Mouse (Mus musculus) thymus, adult 2 months (tissue): ENCODE results near the gene Dhx37. TPM values are rescaled to one million over a fixed set of nuclear protein-coding genes. Genes with fewer than 3 reads are reported as not detected.

ENCODE experiments used
- DNase-seq: peaks from one replicate; pipeline ENCODE4 v3.0.0; 2021
- H3K27ac ChIP-seq: fragments of 200-500 bp; 2 replicates; pipeline ENCODE4 v1.5.1; 2012; ENCODE audit warnings: low read length, control low read depth; ENCODE audit not compliant: control insufficient read depth, insufficient read depth
- H3K27me3 ChIP-seq: fragments of 200-500 bp; 2 replicates; pipeline ENCODE4 v1.6.1; 2012; ENCODE audit warnings: mild to moderate bottlenecking, low read length, moderate library complexity, mixed read lengths; ENCODE audit not compliant: control insufficient read depth, insufficient read depth
- H3K36me3 ChIP-seq: fragments of 200-500 bp; 2 replicates; pipeline ENCODE4 v1.6.1; 2012; ENCODE audit warnings: mild to moderate bottlenecking, low read length, moderate library complexity; ENCODE audit not compliant: control insufficient read depth, insufficient read depth
- H3K4me1 ChIP-seq: fragments of 200-500 bp; replicated peaks from 2 replicates; pipeline ENCODE4 v1.6.1; 2012; ENCODE audit warnings: low read length; ENCODE audit not compliant: control insufficient read depth, insufficient read depth
- H3K4me3 ChIP-seq: fragments of 200-500 bp; 2 replicates; pipeline ENCODE4 v1.5.1; 2012; ENCODE audit warnings: mild to moderate bottlenecking, low read length, control low read depth, moderate library complexity; ENCODE audit not compliant: control insufficient read depth, insufficient read depth
- CTCF ChIP-seq: fragments of 200-500 bp; IDR thresholded peaks from 2 replicates; pipeline ENCODE4 v1.5.1; 2012; ENCODE audit warnings: mild to moderate bottlenecking, control low read depth, low read length, moderate library complexity, borderline replicate concordance; ENCODE audit not compliant: control insufficient read depth, poor library complexity, insufficient read depth; ENCODE audit errors: extremely low read depth
- POLR2A ChIP-seq: fragments of 200-500 bp; IDR thresholded peaks from 2 replicates; pipeline ENCODE4 v1.6.1; 2012; ENCODE audit warnings: mild to moderate bottlenecking, low read length, control low read depth, moderate library complexity; ENCODE audit not compliant: control insufficient read depth, poor library complexity, insufficient read depth; ENCODE audit errors: extremely low read depth
- WGBS: fragments of 180-500 bp; shearing (Covaris S2); methylation state at CpG from one replicate; pipeline ENCODE4 v1.1.7; 2018; 5-methylcytosine and 5-hydroxymethylcytosine counted together
- polyA plus RNA-seq: library from polyadenylated mRNA; depleted of rRNA; stranded (reverse); fragments of >200 nt; gene quantifications from 2 replicates; pipeline ENCODE4 v1.2.3, GENCODE M21; 2012; rRNA removed

Dhx37 gene
- polyA plus RNA-seq: 31.7 and 32.4 TPM in 2 replicates

DNA sequence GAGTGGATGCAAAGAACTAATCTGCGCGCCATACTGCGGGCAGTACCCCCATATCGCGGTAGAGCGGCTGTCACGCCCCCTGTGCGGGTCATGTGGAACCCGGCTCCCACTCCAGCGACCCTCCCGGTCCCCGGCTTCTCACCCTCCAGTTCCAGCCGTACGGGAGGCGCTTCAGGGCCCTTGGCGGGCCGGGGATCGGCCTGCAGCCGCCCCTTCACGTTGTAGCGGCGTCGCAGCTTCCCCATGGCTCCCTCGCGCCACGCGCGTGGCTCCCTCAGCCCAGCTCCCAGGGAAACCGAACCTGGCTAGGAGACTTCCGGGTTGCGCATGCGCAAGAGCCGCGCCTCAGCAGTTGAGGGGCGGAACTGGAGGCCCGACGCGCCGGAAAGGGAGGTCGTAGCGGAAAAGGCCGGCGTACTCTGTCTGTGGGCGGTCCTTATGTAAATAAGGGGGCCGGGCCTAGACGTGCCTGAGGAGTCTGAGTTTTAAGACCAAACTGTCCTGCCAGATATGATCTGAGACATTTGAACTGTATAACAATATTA, at the start of gene Dhx37:
Dhx37 (minus strand) TSS at position 329 of the 545 bp plus-strand sequence.
- no peak for TF ChIP-seq CTCF
- peak; percentile 68 for TF ChIP-seq POLR2A
- H3K4me1 ChIP-seq: peaks cover 7% of the 10 kb centered on the region
- H3K4me3 ChIP-seq: peak within 1 kb of the TSS; percentile 99
- WGBS: under 1% methylated on average over 46 of the region's 46 CpGs
- H3K27me3 ChIP-seq: no peaks in the 10 kb centered on the region
- no peak within 1 kb of the TSS for H3K27ac ChIP-seq
- peak; percentile 89 for DNase-seq
- peaks cover 6% of the 10 kb centered on the region for H3K36me3 ChIP-seq

DNA sequence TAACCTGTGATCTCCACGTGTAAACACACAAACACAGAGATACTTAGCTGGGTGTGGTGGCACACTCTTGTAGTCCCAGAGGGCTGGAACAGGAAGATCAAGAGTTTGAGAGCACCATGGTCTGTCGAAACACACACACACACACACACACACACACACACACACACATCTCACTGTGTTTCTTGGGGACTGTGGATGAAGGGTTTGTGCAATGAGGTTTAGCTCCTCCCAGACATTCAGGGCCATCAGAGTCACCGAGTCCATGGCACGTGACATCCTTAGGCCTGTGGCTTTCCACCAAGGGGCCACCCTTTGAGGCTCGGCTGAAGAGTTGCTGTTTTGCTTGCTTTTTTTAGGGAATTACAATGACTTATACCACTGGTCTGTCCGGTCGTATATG, 48.6 kb upstream of the Dhx37 start:
- Histone ChIP-seq H3K36me3 (peaks cover 4% of the 10 kb centered on the region), H3K4me3 (no peak overlapping the region), H3K4me1 (0 out of 2 replicates have a peak, but pooled peaks cover 2% of the 10 kb centered on the region), H3K27ac (no peak overlapping the region), H3K27me3 (no peaks in the 10 kb centered on the region)
- 97% methylated on average over 7 of the region's 7 CpGs for WGBS
- DNase-seq: no peak
- TF ChIP-seq POLR2A (no peak), CTCF (no peak)

DNA sequence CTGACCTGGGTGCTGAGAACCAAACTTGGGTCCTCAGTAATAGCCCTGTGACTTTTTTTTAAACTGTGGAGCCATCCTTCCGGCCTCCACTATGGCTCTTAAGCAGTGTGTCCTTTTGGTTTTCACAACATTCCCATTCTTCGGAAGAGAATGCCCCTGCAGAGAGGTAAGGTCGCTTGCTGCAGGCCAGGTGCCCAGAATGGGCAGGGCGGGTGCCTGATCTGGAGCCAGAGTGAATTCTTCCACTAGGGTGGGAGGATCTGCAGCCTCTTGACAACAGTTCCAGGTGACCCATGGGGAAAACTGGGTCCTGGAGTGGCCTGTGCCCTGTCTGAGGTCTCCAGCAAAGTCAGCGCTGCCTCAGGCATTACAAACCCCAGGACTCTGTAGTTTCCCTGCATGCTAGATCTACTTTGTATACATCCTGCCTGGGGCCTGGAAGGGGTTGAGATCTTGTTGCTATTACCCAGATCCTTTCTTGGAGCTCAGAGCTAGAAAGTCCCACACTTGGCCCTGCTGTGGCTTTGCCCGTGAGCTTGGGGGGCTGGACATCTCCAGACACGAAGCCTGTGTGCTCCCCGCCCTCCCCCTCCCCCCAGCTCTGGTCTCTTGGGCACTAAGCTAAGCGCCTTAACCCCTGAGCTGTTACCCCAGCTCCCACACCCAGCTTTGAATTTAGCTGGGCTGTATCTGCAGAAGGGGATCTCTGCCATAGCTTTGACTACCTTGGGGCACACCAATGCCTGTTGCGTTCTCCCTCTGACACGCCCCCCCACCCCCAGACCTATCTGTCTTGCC, 46.7 kb upstream of the Dhx37 start:
- Histone ChIP-seq H3K4me3 (no peak overlapping the region), H3K27me3 (no peaks in the 10 kb centered on the region), H3K4me1 (peaks cover 17% of the 10 kb centered on the region), H3K36me3 (peaks cover 4% of the 10 kb centered on the region), H3K27ac (no peak overlapping the region)
- TF ChIP-seq CTCF (no peak), POLR2A (no peak)
- no peak for DNase-seq
- 93% methylated on average over 11 of the region's 11 CpGs for WGBS

DNA sequence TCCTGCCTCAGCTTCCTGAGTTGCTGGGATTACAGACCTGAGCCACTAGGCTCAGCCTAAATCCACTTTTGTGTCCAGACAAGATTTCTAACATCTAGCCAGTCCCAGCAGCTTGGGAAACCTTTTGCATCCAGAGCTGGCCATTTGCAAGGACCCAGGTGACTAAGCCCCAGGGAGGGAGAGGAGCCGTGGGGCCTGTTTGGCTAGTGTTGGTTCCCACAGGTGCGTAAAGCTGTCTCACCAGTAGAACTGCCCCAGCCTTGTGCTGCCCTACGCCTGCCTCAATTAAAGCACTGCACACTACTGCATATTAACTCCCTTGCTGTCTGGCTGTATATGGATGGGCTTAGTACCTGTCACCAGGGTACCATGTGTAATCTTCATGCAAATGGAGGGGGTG, 45.5 kb upstream of the Dhx37 start:
- 98% methylated on average over 3 of the region's 3 CpGs for WGBS
- H3K36me3 ChIP-seq: peaks cover under 1% of the 10 kb centered on the region; the same call in 1 of the 2 replicates
- DNase-seq: no peak
- TF ChIP-seq POLR2A: no peak
- no peak overlapping the region for H3K4me3 ChIP-seq
- no peaks in the 10 kb centered on the region for H3K27me3 ChIP-seq
- peaks cover 17% of the 10 kb centered on the region for H3K4me1 ChIP-seq
- no peak overlapping the region for H3K27ac ChIP-seq

DNA sequence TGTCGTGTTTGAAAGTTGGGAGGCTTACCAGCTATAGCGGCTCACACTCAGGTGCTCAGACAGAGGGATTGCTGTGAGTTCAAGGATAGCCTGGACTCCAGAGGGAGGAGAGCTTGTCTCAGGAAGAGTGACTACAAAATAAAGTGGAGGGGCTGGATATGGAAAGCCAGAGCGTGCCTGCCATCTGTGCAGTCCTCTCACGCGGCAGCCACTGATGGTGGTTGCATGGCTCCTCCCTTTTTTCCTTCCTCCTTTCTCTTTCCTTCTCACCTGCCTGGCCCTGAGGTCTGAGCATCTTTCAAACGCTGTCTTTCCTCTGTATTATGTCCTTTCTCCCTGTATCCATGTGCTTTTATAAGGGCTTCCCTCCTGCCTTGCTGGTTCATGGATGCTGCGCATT, 44.1 kb upstream of the Dhx37 start:
- Histone ChIP-seq H3K27ac (no peak overlapping the region), H3K36me3 (no peaks in the 10 kb centered on the region), H3K27me3 (no peaks in the 10 kb centered on the region), H3K4me1 (peaks cover 17% of the 10 kb centered on the region), H3K4me3 (no peak overlapping the region)
- no peak for DNase-seq
- WGBS: 54% methylated on average over 7 of the region's 7 CpGs
- no peak for TF ChIP-seq POLR2A
- no peak for TF ChIP-seq CTCF

DNA sequence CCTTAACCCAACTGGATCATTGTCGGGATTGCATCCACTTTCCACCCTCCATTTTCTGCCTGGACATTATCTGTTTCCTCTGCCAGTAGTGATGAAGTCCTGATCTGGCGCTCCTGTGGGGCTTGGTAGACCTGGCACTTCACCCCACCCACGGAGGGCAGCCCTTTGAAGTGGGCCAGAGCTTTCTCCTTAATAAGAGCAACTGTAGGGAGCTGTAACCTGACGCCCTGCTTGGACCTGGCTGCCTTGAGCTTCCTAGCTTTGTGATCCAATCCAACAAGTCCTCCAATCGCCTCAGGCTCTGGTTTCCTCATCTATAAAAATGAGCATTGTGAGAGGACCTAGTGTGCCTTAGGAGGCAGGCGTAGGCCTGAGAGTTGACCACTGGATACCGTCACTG, 43.6 kb upstream of the Dhx37 start:
- Histone ChIP-seq H3K27ac (no peak overlapping the region), H3K36me3 (no peaks in the 10 kb centered on the region), H3K4me1 (peaks cover 17% of the 10 kb centered on the region), H3K27me3 (no peaks in the 10 kb centered on the region), H3K4me3 (no peak overlapping the region)
- no peak for TF ChIP-seq POLR2A
- no peak for TF ChIP-seq CTCF
- no peak for DNase-seq
- WGBS: 91% methylated on average over 7 of the region's 7 CpGs
